Mouse (Mus musculus) CH12.LX (cell line): ENCODE measurements around the gene Cacng2.

Experiments used
- BHLHE40 ChIP-seq: IDR thresholded peaks from 2 replicates; pipeline ENCODE4 v1.6.1; 2011; ENCODE audit warnings: mild to moderate bottlenecking, low read depth, low read length, improper control_type of control experiment
- CHD1 ChIP-seq: IDR thresholded peaks from 2 replicates; pipeline ENCODE4 v1.6.1; 2012; ENCODE audit warnings: low read depth, low read length, improper control_type of control experiment, inconsistent platforms
- CTCF ChIP-seq, 2 experiments: IDR thresholded peaks in 1 of 2; conservative IDR thresholded peaks in 1 of 2; 2 replicates each; pipeline ENCODE4 v1.5.1; 2011 to 2012; ENCODE audit warnings: low read depth in 2 of 2, low read length in 2 of 2, improper control_type of control experiment in 1 of 2, inconsistent platforms in 1 of 2, mild to moderate bottlenecking in 1 of 2, moderate library complexity in 1 of 2
- EP300 ChIP-seq: IDR thresholded peaks from 2 replicates; pipeline ENCODE4 v1.6.1; 2011; ENCODE audit warnings: low read length, improper control_type of control experiment
- JUN ChIP-seq: IDR thresholded peaks from 2 replicates; pipeline ENCODE4 v1.6.1; 2011; ENCODE audit warnings: low read depth, mild to moderate bottlenecking, low read length, improper control_type of control experiment, moderate library complexity; ENCODE audit not compliant: insufficient read depth
- KAT2A ChIP-seq: IDR thresholded peaks from 2 replicates; pipeline ENCODE4 v1.6.1; 2012; ENCODE audit warnings: low read length, improper control_type of control experiment, inconsistent platforms; ENCODE audit not compliant: insufficient replicate concordance
- MAFK ChIP-seq: IDR thresholded peaks from 2 replicates; pipeline ENCODE4 v1.6.1; 2011; ENCODE audit warnings: low read length, improper control_type of control experiment; ENCODE audit not compliant: insufficient replicate concordance
- MAZ ChIP-seq: IDR thresholded peaks from 2 replicates; pipeline ENCODE4 v1.6.1; 2012; ENCODE audit warnings: low read depth, mild to moderate bottlenecking, inconsistent platforms, low read length, improper control_type of control experiment, moderate library complexity
- POLR2A ChIP-seq: IDR thresholded peaks from 2 replicates; pipeline ENCODE4 v1.6.1; 2011; ENCODE audit warnings: low read depth, mild to moderate bottlenecking, improper control_type of control experiment, low read length
- UBTF ChIP-seq: IDR thresholded peaks from 2 replicates; pipeline ENCODE4 v1.6.1; 2012; ENCODE audit warnings: low read depth, mild to moderate bottlenecking, inconsistent platforms, low read length, improper control_type of control experiment, moderate library complexity
- ZMIZ1 ChIP-seq: IDR thresholded peaks from 2 replicates; pipeline ENCODE4 v1.6.1; 2012; ENCODE audit warnings: low read depth, mild to moderate bottlenecking, inconsistent platforms, low read length, improper control_type of control experiment

DNA sequence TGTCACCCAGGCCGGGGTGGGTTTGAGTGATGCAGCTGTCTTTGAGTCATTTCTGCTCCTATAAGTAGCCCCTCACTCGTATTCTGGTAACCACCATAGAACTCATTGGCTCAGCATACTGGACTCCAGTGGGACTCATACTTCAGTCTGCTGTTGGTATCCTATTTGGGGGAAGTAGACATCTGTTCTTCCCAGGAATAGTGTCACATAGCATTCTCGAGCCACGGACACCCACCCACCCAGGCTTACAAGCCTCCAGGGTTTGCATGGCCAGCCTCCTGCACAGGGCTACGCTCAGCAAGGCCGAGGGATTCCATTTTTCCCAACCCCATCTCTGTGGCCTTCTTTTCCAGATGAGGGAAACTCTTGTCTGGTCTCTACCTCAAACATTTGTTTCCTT, 93.3 kb downstream of the Cacng2 start:
- no peak for TF ChIP-seq MAFK
- no peak for TF ChIP-seq CTCF (conservative IDR thresholded peaks at IDR 0.05 in 1 of 2, IDR thresholded peaks at IDR 0.05 in 1 of 2; ENCODE audit: low read depth in 2 of 2, low read length in 2 of 2)
- no peak for TF ChIP-seq POLR2A
- no peak for TF ChIP-seq EP300
- no peak for TF ChIP-seq MAZ
- no peak for TF ChIP-seq UBTF
- TF ChIP-seq BHLHE40, result no peak
- no peak for TF ChIP-seq KAT2A
- no peak for TF ChIP-seq CHD1
- no peak for TF ChIP-seq JUN
- TF ChIP-seq ZMIZ1, result no peak
